Mouse (Mus musculus) testis, adult 2 months (tissue): ENCODE results near the gene Shroom1.

Experiments used
- CTCF ChIP-seq: fragments of 200-500 bp; IDR thresholded peaks from 2 replicates; pipeline ENCODE4 v1.5.1; 2012; ENCODE audit warnings: low read depth, mild to moderate bottlenecking, inconsistent platforms, low read length, moderate library complexity; ENCODE audit not compliant: control insufficient read depth, insufficient read depth, insufficient replicate concordance
- POLR2A ChIP-seq: fragments of 200-500 bp; IDR thresholded peaks from 2 replicates; pipeline ENCODE4 v1.6.1; 2012; ENCODE audit warnings: low read depth, mild to moderate bottlenecking, inconsistent platforms, low read length, moderate library complexity; ENCODE audit not compliant: control insufficient read depth

GRCm38 (mm10) chr11:53457372-53457954, 458 bp downstream of the Shroom1 start:
- TF ChIP-seq POLR2A, result no peak
- TF ChIP-seq CTCF, result no peak
